Mouse (Mus musculus): ENCODE results near the gene Gtsf1.

The Gtsf1 gene

GRCm38 (mm10) chr15:103377752-103378664, 52.3 kb downstream of the Gtsf1 start:
- DNase-seq, result no peak

GRCm38 (mm10) chr15:103376837-103377269, 53.4 kb downstream of the Gtsf1 start:
- no peak for DNase-seq

GRCm38 (mm10) chr15:103375112-103375800, 55.0 kb downstream of the Gtsf1 start:
- DNase-seq, result no peak

GRCm38 (mm10) chr15:103372461-103372860, 57.8 kb downstream of the Gtsf1 start:
- DNase-seq, result no peak

GRCm38 (mm10) chr15:103371741-103372140, 58.5 kb downstream of the Gtsf1 start:
- DNase-seq, result no peak

GRCm38 (mm10) chr15:103371208-103371607, 59.1 kb downstream of the Gtsf1 start:
- no peak for DNase-seq

- DNase-seq, result no peak
These were observed 59.8 kb downstream of the Gtsf1 start for GRCm38 (mm10) chr15:103370462-103370861.

GRCm38 (mm10) chr15:103369123-103369522, 61.1 kb downstream of the Gtsf1 start:
- DNase-seq, result no peak

GRCm38 (mm10) chr15:103368179-103368940, 61.9 kb downstream of the Gtsf1 start:
- DNase-seq, result no peak

- DNase-seq, result no peak
These were observed 63.7 kb downstream of the Gtsf1 start, which contains the start of gene Itga5 for GRCm38 (mm10) chr15:103366376-103367149. TSS of gene Itga5 (minus strand) at chr15:103366763.

- no peak for DNase-seq
These were observed 64.5 kb downstream of the Gtsf1 start for GRCm38 (mm10) chr15:103365471-103366375.

GRCm38 (mm10) chr15:103364761-103365160, 65.5 kb downstream of the Gtsf1 start:
- no peak for DNase-seq

GRCm38 (mm10) chr15:103363809-103364208, 66.5 kb downstream of the Gtsf1 start:
- no peak for DNase-seq

- no peak for DNase-seq
These were observed 67.3 kb downstream of the Gtsf1 start for GRCm38 (mm10) chr15:103362950-103363349.

GRCm38 (mm10) chr15:103362333-103362732, 67.9 kb downstream of the Gtsf1 start:
- no peak for DNase-seq

GRCm38 (mm10) chr15:103361269-103361668, 69.0 kb downstream of the Gtsf1 start:
- no peak for DNase-seq

GRCm38 (mm10) chr15:103359869-103360602, 70.2 kb downstream of the Gtsf1 start:
- DNase-seq, result no peak

- no peak for DNase-seq
These were observed 71.2 kb downstream of the Gtsf1 start for GRCm38 (mm10) chr15:103359122-103359510.

- no peak for DNase-seq
These were observed 71.8 kb downstream of the Gtsf1 start for GRCm38 (mm10) chr15:103358278-103359121.

Measured in layer of hippocampus, adult 9-11 months (tissue).